Mouse (Mus musculus) right cerebral cortex, postnatal 36 days (tissue): ENCODE data around the gene Sulf2.
A peak's percentile ranks its signal among the peaks of the same experiment; 100 is the strongest.

Experiments used
- DNase-seq, 2 experiments: peaks; one replicate each; pipeline ENCODE4 v3.0.0; 2022; ENCODE audit warnings: low spot score in 2 of 2, mixed read lengths in 1 of 2

Gene Sulf2

DNA sequence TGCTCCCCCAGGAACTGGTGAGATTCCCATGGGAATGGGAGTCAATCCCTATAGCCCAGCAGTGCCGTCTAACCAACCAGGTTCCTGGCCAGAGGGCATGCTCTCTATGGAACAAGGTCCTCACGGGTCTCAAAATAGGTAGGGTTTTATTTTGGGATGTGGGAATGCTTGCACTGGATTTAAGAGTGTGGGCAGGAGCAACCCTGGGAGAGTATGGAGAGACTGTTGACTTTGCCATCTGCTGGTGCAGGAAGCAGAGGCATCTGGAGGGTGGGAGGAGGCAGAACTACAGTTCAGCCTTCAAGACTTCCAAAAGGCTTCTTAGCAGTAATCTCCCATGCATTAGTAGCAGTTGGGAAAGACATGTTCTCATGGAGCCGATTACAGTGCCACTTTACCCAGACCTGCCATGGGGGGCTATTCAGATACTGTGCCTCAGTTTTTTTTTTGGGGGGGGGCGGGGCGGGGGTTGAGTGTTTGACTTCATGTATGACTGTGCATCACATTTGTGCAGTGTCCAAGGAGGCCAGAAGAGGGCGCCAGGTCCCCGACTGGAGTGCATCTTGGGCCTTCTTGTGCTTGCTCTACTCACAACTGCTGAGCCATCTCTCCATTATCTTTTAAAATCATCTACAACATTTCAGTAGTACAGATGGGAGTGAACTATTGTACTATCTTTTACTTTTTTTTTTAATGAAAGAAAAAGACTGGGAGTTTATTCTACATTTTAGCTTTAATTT is 95.6 kb downstream of the Sulf2 start:
- DNase-seq, result peak; percentile 55 to 84

DNA sequence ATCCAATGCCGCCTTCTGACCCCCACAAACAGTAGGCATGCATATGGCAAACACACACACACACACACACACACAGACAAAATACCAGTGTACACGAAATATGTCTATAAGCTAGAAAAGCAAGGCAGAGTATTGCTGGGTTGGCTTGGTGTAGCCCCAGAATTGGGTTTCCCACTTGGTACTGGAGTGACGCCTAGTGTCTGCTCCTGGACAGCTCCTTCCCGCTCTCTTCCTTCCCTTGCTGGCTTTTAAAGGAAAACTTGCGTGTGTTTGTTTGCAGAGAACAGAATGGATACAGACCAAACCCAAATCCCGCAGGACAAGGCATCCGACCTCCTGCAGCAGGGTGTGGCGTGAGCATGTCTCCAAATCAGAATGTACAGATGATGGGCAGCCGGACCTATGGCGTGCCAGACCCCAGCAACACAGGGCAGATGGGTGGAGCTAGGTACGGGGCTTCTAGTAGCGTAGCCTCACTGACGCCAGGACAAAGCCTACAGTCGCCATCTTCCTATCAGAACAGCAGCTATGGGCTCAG is 101.4 kb downstream of the Sulf2 start:
- DNase-seq, result no peak

DNA sequence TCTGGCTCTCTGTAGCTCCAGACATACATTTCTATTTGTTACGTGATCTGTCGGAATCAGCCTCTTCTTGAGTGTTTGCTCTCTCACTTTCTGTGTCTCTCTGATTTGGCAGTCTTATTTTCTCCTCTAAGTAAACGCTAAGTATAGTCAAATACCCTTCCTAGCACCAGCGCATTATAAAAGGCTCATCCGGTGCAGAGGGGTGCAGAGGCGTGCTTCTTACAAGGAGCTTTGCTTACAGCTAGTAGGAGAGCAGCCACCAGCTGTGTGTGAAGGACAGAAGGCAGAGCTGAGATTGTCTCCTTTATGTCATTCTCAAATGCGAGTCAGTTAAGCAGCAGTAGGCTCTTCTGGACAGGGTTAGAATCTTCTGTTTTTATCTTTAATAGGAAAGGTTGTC is 103.5 kb downstream of the Sulf2 start:
- DNase-seq, result peak in 1 of 2 experiments; percentile 55

DNA sequence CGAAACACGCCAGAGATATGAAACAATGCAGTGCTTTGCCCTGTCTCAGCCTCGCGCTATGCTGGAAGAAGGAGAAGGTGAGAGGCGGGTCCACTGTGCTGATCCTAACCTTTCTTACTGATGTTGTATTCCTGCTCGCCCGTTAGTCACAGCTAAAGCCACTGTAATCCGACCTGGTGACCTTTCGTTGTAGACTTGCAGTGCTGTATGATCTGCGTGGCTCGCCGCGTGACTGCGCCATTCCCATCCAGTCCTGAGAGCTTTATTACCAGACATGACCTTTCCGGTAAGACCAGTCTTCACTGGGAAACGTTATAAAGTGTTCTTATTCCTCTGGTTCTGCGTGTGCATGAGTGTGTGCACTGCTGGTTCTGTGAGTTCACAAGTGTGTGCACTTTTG is 104.0 kb downstream of the Sulf2 start:
- no peak for DNase-seq

DNA sequence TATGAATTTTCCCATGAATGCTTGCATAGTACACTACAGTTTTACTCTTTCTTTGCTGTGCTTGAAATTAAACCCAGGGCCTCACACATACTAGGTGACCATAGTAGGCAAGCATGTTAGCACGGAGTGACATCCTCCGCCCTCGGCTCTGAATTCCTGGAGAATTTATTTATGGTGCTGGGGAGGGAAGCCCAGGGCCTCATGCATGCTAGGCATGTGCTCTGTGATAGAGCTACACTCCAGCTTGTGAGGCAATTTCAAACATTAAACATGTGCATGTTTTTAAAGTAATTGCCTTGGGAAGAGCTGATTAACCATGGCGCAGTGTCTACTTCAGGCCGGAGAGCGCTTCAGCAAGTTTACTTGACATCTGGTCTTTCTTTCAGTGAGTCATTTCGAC is 106.6 kb downstream of the Sulf2 start:
- no peak for DNase-seq

DNA sequence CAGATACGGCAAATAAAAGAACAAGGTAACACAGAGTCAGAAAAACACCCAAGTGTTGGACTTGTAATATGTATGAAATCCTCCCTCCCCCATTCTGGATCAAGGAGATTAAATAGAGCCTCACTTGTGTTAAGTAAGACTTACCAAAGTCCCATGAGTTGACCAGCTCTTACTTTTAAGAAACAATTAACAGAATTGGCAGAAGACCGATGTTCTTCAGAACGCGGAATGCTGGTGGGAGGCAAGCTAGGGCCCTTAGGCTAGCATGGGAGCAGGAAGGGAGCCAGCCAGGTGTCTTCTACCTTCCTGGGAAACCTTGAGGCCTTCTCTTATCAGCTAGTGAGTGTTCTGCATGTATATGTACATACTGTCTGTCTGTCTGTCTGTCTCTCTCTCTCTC is 107.5 kb downstream of the Sulf2 start:
- DNase-seq, result no peak

DNA sequence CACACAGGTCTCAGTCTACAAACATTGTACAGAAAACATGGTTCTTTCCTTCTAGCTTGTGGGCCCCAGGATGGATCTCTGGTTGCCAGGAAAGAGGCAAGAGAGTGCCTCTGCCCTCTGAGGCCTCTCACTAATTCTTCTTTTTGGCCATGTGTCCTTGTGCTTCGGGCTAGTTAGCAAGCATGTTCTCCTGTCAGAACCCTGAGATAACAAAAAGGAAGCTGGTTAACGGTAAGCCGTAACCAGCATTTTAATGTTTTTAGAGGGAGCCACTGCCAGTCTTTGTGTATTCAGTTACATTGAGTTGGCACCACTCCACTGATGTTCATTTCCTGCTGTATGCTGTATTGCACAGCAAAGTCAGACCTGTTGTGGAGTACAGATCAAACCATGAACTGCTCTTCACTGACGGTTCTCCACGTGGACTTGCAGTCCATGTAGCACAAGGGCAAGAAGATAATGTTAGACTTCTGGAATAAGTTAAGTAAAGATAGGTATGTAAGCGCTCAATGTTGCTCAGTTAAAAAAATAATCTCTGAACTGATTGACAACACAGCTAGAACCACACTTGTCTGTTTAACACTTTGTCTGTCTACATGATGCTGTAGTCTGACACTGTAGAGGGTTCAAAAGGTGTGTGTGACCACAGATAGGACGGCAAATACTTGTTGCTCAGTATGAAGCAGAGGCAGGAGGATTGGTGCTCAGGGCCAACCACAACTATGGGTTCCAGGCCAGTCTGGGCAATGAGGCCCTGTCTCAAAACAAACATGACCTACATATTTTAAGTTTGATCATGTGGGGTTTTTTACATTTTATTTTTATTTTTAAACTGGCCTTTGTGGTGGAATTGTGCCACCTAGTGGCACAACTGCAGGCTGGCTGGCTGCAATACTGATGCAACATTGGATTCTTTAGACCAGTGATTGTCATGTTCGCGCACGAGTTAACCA is 109.6 kb downstream of the Sulf2 start:
- no peak for DNase-seq

- no peak for DNase-seq
Measured at GRCm38 (mm10) chr2:166045006-166045405, 110.5 kb downstream of the Sulf2 start.

GRCm38 (mm10) chr2:166042542-166042941 is 112.9 kb downstream of the Sulf2 start:
- no peak for DNase-seq

GRCm38 (mm10) chr2:166039681-166040080 is 115.8 kb downstream of the Sulf2 start:
- no peak for DNase-seq

DNA sequence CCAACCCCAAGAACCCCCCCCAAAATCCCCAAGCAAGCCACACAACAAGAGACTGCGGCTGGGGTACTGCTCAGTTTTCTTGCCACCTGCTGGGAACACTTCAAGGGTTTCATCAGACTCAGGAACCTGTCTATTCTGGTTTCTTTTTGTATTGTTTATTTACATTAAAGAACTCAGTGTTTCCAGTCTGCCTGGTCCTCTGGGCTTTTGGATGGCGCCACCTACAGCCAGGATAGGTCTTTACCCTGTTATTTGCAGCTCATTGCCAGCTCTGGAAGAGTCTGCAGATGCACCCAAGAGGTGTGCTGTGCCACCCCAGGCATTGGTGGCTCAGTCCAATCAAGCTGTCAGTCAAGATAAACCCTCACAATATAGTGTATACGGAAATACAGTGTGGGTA is 119.7 kb downstream of the Sulf2 start:
- DNase-seq, result no peak

- no peak for DNase-seq
Measured at GRCm38 (mm10) chr2:166034967-166035490, 120.4 kb downstream of the Sulf2 start.

DNA sequence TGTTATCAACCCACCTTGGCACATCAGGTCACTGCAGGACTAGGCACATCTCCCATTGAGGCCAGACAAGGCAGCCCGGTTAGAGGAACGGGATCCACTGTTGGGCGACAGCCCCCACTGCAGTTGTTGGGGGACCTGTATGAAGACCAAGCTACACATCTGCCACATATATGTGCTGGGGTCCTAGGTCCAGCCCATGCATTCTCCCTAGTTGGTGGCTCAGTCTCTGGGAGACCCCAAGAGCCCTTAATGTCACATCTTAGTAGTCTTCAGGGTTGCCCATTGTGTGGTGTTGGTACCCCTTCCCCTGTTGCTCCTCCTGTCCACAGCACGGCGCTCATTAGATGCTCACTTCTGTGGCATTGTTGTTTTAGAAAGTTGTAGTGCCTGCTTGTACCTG is 122.8 kb downstream of the Sulf2 start:
- no peak for DNase-seq

DNA sequence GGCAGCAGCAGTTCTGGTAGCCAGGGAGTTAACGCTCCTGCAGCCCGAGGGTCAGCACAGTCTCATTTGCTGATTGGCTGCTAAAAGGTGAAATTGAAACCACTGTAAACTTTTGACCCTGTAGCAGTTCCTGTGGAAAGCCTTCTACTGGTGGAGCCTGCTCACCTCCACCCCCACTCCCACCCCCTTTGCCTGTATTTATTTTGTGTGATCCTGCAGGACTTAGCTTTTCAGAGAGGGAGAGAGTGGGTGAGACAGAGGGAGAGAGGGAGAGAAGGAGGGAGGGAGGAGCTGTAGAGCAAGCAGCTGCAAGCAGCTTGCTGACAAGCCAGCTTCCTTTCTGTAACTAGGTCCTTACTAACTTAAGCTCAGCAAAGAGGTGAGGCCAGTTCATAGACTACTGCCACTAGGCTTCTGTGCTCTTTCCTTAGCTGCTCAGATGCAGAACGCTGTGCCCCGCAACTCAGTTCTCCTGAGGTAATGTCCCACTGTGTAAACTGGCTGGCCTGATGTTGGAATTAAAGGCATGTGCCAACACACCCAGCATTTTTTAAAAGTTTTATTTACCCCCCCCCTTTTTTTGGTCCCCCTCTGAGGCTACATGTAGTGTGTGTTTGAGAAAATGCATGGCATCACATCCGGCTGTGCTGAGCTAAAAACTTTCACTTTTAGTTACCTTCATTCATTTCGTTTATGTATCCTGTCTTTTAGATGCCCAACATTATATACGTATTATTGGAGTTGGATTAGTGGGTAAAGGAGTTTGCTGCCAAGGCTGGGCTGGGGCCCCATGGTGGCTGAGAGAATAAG is 124.1 kb downstream of the Sulf2 start:
- peak in 1 of 2 experiments; percentile 53 for DNase-seq

GRCm38 (mm10) chr2:166030256-166030995 is 125.0 kb downstream of the Sulf2 start:
- no peak for DNase-seq

DNA sequence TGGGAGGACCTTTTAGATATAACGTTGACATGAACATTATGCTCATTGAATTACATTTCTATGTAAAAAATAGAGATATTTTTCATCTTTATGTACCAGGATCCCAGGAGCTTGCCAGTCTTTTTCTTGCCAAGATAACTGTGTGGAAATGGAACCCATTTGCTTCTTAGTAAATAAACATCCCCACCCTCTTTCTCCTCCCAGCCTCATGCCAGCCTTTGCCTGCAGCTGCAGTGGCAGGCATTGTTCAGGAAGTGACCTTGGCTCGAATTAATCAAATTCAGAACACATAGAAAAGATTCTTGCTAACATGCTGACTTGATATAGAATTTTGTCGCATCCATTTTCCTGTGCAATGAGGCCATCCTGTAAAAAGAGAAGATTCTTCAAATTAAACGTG is 126.2 kb downstream of the Sulf2 start:
- DNase-seq, result no peak

DNA sequence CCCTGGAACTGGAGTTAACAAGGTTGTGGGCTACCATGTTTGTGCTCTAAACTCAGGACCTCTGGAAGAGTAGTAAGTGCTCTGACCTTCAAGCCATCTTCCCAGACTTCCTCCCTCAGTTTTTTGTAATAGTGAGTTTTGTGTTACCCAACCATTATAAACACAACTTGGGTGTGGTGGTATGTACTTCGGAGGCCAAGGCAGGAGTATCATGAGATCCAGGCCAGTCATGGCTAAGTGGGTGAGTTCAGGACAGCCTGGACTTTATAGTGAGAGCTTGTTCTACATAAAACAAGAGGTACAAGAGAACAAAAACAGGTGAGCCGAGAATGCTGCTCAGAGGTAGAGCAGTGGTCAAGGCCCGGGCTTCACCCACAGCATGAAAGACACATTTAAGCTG is 127.6 kb downstream of the Sulf2 start:
- no peak for DNase-seq

GRCm38 (mm10) chr2:166025943-166026342 is 129.5 kb downstream of the Sulf2 start:
- no peak for DNase-seq

DNA sequence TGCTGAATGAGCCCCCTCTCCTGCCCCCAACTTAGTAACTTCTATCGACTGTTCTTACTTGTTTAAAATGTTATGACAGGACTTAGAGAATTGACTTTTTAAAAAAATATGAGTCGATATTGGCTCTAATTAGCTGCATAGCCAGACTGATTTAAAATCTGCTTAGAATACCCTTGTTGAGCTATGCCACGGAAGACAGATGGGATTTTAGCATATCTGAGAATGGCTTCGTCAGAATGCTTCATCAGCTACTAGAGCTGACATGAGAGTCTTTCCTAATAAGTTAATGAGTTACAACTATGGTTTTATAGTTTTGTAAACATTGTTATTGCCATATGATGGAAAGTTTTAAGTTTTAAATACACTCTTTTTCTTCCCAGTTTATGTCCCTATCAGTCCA is 130.8 kb downstream of the Sulf2 start:
- DNase-seq, result no peak

DNA sequence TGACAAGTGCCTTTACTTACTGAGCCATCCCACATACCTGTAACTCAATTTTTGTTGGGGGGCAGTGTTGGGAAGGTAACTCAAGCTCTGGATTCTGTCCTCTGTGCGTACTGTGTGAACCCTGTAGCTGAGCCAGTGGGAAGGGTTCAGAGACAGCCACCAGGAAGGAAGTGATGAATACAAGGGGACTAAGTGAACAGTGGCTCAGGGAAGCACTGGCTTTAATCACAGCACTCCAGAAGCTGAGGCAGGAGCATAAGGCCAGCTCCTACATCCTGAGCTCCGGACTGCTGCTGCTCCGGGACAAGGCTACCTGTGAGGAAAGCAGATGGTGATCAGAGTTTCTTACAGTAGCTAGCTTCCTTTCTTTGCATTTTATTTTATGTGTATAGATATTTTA is 131.4 kb downstream of the Sulf2 start:
- DNase-seq, result no peak
